Mouse (Mus musculus) embryo, embryonic 10.5 days (tissue): Measurements from ENCODE around the gene Zdhhc21.

Experiments
- DNase-seq: peaks from one replicate; pipeline ENCODE4 v3.0.0-alpha.2; 2015; ENCODE audit warnings: low spot score

The Zdhhc21 gene

DNA sequence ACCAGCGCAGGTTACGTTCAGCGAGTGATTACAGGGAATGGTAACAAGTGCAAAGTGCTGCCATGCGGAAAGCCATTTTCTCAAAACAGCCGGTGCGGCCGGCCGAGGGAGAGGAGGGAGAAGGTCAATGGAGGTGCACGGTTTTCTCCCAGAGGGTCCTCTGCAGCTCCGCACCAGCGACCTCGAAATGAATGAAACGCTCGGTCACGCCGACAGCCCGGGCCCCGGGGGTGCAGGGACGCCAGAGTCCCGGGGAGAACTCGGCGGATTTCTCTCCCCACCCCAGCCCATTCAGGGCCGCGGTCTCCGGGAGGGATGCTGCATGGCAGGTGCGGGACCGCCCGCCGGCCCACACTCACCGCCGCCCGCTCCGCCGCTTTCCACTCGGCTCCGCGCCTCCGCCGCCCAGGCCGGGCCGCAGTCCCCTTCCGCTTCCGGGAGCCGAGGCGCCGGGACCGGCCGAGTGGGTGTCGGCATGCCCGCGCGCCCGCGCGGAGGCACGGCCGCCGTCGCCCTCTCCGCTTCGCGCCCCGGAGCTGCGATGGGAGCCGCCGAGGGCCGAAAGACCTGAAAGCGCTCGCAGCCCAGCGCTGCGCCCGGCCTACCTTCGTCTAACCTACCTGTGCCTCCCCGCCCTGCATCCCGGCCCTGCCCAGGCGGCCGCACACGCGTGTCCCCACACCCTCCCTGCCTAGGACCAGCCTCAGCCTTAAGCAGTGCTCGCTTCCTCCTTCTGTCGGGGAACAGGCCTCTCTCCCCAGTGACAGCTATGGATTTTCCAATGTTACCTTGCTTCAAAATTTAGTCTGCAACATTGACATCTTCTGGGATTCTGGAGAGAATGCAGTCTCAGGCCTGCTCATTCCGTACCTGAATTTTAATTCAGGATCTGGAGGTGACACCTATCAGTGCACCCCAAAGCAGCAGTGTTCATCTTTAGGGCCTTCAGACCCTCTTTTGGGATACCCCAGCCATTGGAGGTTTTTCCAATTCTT is at the start of gene Zdhhc21:
Gene Zdhhc21 (minus strand): TSS at position 828 of the 995 bp plus-strand sequence.
- DNase-seq: peak; percentile 72

DNA sequence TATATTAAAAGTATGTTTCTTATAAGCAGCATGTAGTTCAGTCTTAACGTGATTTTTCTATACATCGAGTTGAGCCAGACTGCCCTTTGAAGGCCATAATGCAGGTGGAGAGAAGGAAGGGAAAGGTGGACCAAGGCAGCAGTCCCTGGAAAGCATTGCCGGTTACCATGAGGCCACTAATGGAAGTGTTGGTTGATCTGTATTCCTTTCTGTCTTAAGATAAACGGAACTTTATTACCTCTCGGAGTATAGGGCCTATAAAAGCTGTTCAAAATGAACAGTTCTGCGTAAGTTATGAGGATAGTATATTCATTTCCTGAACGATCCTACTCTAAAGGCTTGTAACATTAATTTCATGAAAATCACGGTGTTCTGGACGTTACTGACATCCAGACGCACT is 35.5 kb upstream of the Zdhhc21 start:
- no peak for DNase-seq

DNA sequence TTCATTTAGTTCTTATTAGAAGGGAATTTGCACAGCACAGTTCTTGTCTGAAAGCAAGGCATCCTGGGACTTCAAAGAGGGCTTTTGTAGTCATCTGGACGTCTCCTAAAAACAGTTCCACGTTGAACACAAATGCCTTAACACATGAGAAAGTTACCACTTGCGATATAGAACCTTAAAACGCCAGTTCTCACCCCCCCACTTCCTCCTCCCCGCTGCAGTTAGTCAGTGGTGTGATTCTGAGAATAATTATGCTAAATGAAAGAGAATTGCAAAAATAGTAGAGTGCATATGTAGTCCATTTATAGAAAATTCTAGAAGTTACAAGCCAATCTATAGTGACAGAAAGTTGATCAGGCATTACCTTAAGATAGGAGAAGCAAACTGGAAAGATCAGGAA is 32.5 kb upstream of the Zdhhc21 start:
- no peak for DNase-seq

DNA sequence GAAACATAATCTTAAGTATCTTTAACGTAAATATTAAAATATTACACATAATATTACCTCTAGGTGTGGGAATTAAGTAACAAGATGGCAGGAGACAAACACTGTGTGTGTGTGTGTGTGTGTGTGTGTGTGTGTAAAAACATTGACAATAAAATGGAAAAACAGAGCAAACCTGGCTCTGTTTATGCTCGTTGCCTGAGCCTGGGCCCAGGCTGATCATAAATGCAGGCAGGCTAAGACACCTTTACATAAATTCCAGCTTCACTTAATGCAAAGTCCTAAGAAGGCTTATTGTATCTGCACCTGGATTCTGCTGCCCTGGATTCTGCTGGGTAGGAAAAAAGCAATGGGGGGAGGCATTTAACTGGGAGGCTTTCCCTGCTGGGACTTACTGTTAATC is 31.8 kb upstream of the Zdhhc21 start:
- DNase-seq: no peak

DNA sequence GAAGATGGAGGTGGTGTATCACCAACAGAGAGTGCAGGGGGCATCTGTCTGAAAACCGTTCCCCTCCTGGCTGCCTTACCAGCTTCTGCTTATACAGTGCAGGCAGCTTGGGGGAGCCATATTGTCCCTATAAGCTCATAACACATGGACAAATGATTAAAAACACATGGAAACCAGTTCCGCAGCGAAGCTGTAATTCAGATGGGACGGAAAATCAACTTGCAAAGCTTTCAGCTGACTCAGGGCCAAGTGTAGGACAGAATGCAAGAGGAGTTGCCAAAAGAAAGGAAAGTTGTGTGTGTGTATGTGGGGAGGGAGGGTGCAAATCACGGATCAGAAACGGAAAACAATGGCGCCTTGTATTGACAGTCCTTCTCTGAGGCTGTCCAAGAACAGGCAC is 31.3 kb upstream of the Zdhhc21 start:
- peak; percentile 59 for DNase-seq

DNA sequence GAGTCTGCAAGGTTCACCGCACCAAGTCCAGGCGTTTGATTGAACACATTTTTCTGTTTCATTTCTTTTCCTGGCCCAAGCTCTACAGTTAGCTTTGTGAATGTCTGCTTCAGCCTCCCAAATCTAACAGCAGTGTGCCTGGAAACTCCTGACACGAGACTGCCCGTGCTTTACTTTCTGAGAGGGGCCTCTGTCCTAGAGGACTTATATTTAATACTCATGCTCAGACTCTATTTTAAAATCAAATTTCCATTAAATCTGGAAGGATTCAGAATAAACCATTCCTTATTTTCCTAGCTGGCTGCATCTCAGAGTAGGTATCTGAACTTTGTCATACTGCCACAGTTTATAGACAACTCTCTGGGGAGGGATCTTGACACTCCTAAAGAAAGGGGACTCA is 30.8 kb upstream of the Zdhhc21 start:
- no peak for DNase-seq

DNA sequence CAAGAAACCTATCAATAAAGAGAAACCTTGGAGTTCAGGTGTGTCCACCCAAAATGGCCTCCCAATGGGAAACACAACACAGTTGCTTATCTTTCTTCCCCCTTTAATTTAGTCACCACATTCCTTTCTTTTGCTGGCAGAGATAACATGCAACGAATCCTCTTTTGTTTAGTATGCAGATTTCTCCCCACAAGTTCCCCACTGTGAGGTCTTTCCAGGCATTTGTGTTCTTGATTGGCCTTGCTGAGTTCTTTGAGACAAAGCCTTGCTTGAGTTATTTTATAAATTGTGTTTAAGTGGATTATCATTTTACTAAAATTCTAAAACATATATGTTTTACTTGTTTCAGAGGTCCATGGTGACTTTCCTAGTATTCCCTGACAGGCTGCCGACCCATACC is 26.4 kb upstream of the Zdhhc21 start:
- no peak for DNase-seq

DNA sequence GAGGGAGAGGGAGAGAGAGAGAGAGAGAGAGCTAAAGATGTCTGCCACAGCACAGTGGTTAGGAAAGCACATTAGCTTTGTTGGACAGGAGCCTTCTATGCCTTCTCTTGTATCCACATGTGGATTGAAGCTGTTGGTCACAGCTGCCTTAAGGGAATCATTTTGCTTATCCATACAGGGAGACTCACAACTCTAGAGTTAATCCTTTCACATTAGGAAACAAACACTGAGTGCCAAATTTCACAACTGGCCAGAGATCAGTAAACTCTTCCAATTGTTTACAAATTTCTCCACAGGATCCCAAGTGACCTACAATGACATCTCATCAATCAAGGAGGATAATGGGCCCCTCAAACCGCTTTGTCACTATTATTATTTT is 25.8 kb upstream of the Zdhhc21 start:
- DNase-seq: no peak

DNA sequence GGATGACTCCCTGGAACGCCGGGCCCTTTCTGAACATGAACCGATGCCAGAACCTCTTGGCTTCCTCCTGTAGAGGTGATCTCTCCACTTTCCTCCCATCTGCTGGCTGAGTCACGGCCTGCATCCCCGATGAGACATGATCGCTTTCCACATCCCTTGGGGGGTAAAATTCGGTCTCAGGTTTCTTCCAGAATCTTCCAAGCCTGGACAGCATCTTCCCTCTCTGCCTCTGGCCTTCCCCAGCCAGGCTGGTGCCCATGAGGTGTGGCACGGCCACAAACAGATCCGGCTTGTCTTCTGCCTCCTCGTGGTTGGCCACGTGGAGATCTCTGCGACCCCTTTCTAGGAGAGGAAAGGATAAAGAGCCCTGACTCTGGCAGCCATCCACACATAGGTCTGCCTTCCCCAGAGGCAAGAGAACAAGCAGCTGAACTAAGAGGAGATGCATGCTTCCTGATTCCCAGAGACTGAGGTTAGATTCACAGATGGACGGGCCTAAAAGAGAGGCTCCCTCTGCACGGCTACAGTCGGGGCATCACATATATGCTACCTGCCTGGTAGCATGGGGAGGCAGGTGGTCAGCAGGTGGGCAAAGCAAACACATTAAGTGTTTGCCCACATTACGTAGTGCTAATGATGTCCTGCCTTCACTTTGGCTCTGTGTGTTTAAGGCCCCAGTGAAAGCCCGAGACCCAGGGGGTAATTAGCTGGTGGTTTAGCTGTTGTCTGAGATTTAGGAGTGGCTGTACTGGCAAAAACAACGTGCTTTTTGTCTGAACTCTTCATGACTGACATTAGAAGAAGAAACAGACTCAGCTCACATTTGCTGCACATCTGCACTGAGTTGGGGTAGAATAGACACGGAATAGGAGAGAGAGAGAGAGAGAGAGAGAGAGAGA is 25.1 kb upstream of the Zdhhc21 start, which contains the start of gene Cer1:
Gene Cer1 (minus strand): TSS at position 513 of the 899 bp plus-strand sequence.
- DNase-seq: no peak

DNA sequence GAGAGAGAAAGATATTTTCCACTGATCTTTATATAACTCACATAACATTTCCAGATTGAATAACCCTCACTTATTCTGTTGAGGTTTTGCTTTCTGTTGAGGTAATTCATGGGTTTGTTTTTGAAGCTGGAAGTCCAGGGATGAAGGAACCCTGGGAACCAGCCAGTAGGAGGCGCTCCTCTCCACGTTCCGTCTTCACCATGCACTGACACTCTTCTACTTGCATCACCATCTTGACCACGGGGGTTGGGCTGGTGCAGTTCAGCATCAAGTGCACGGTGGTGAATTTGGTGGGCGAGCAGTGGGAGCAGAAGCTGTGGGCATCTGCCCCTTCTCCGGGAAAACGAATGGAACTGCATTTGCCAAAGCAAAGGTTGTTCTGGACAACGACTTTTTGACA is 22.7 kb upstream of the Zdhhc21 start:
- no peak for DNase-seq

DNA sequence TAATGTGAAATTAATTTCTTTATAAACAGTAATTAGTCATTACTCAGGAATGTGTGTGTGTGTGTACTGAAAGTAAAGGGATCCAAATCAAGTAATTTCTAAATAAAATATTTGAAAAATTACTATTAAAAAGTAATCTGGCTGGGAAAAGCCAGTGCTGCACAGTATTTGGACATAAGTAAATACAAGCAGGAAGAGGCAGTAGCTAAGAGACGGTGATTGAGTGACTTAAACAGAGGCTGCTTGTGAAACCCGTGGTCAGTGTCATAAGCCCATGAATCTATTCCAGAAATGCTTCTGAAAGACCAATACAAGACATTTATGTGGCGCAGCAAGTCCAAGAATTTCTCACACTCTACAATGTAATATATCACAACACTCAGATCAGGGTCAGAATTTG is 21.6 kb upstream of the Zdhhc21 start:
- DNase-seq: no peak

DNA sequence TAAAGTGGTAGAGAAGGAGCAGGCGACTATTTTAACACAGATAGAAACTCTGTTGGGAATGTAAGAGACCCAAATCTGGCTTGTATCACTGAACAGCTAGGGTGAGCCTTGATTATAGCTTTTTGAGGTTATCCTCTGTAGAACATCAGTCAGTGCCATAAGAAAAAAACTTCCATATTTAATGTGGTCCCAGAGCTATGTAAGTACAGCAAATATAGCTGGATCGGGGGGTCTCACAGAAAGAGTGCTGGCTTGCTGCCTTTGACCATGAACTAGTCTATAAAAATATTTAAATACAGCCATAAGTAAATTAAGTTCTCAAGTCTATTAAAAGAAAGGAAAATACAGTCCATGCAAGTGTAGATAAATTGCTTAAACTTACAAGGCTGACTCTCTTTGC is 20.5 kb upstream of the Zdhhc21 start:
- no peak for DNase-seq

DNA sequence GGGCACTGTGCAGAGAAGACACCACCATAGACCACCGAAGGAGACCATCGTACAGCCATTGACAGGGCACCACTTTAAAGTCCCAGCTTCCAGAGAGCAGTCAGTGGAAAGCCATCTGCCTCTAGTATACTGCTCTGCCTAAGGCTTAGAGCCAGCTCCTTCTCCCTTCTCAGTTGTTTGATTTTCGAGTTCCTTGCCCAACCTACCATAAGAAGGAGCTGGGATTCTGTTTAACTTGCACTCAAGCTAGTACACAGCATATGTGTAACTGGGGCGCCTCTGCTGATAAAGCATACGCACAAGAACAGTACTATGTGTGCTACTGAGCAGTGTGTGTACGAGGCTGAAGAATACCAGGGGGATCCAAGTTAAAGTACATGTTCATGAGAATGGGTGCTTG is 19.4 kb upstream of the Zdhhc21 start:
- DNase-seq: no peak

DNA sequence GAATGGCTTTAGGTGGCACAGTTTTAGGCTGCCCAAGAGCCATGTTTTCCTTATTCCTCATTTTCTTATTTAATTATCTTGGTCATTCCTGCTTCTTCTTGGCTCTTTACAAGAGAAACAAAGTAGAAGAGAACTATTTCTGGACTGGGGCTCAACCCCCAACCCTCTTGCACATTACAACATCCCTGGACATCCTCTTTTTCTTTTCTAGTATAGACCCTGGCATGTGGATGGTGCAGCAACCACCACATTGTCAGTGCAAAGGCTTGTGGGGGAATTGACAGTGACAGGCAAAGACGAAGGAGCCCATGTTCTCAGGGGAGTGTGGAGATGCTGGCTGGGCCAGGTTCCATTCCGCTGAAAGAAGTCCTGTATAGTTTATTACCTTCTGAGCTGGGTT is 16.9 kb upstream of the Zdhhc21 start:
- no peak for DNase-seq

DNA sequence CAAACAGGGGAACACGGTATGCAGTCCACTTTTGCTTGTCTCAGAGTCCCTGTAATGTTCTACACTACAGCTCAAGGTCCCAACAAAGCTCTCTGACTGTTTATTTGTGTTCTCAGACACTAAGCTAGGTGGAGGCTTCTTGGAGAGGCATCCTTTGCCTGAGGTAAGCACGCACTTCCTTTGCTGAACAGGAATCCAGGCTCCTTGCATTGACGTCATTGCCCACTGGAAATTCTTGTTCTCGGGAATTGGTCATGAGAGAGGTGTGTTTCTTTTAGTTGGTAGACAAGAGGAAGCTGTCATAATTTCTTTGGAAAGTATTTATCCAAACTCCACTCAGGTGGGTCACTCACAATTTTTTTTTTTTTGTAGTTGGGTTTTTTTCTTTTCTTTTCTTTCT is 15.8 kb upstream of the Zdhhc21 start:
- DNase-seq: no peak

DNA sequence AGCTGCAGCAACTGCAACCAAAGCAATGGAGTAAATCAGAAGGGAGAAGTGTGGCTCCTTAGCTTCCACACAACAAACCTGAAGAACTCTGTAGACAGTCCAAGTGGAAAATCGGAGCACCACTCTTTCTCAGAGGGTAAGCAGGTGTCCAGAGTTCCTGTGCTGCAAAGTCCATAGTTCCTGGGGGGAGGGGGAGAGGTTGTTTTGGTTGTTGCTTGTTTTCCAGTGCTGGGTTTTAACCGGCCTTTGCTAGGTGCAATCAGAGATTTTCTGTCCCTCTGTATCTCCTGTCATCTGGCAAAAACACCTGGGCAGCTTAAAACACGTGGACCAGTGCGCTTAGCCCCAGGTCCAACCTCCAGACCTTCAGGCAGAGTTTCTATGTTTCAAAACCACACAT is 15.0 kb upstream of the Zdhhc21 start:
- DNase-seq: no peak

DNA sequence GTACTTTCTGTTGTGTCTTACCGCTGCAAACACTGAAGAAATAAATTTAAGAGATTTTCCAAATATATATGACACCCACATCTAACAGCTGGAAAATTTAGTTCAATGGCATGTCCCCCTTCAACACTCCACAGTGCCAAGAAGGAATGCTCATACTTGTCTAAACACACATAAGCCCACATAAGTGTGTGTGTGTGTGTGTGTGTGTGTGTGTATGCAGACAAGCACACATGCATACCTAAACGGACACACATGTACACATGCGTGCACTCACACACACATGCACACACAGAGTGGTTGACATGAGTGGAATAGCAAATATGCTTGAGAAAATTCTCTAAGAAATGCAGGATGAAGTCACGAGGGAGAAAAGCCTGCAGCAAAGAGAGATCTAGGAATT is 12.8 kb upstream of the Zdhhc21 start:
- no peak for DNase-seq

DNA sequence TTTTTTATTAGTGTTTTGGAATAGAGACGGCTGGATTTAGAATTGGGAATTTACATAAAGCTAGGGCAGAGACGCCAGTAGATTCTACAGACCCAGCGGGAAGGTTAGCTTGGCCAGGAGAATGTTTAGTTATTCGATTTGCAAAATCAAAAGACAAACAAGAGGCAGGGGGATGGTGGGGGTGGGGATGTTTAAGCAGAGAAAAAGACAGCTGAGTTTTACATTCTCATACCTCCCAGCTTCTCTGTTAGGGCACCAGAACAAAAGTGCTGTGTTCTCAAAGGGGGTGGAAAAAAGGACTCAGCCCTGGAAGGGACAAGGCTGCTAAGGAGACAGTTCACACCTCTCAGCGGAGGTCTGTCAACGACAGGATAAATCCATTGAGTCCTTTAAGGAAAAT is 12.4 kb upstream of the Zdhhc21 start:
- DNase-seq: no peak

DNA sequence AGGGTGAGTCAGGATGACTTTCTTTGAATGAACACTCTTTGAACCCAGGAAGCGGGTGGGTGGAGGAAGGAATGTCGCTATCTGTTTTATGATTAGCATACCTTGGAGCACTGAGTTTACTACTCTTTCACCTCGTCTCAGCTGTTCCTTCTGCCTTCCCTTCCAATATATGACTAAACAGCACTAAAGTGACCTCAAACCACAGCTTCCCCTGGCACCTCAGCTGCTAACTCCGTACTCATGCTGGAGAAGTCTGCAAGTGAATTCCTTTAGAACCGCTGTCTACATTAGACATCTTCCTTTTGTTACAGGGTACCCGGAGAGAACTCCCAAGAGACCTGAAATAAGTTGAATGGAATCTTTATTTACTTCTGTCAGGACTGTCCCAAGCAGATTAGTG is 11.2 kb upstream of the Zdhhc21 start:
- DNase-seq: no peak

DNA sequence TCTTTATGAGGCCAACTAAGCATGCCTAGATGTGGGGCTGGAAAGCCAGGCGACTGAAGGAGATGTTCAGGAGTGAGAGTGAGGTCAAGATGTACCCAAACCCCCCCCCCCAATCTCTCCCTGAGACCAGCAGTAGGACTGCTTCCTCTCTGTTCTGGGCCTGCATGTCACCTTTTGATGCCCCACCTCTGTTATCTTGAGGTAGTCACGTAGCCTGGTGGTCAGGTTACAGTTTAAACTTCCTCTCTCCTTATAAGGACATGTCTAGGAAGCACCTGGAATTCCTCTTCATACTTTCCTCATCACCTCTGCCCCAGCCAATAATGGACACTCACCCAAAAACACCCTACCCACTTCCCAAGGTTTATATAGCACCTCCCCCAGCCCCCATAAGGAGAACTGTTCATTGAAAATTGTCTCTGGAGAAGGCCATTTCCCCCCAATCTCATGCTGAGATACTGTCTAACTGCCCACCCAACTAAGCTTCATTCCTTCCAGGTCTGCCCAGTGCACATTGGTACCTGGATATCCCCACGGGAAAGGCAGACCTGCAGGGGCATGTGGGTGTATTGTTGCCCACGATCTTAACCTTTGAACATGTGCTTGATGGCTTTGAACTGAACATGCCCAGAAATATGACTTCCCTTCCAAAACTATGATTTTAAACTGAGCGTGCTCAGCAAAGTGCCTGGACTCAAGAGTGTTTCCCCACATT is 8.1 kb upstream of the Zdhhc21 start:
- DNase-seq: no peak

DNA sequence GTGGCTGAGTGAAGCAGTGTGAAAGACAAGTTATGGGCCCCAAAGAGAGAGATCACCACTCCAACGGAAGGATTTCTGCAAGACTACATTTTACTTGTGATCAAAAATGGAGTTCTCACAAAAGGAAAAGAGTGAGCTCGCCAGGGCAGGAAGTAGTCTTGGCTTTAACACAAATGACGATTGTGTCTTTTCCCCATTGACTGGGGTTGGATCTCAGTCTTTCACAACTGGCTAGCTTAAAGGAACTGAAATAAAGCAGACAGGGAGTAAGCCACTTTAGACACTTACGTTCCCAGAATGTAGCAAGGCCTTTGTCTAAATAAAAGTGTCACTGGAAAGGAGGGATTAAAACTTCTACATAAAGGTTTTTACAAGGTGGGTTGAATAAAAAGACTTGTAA is 7.4 kb upstream of the Zdhhc21 start:
- no peak for DNase-seq

DNA sequence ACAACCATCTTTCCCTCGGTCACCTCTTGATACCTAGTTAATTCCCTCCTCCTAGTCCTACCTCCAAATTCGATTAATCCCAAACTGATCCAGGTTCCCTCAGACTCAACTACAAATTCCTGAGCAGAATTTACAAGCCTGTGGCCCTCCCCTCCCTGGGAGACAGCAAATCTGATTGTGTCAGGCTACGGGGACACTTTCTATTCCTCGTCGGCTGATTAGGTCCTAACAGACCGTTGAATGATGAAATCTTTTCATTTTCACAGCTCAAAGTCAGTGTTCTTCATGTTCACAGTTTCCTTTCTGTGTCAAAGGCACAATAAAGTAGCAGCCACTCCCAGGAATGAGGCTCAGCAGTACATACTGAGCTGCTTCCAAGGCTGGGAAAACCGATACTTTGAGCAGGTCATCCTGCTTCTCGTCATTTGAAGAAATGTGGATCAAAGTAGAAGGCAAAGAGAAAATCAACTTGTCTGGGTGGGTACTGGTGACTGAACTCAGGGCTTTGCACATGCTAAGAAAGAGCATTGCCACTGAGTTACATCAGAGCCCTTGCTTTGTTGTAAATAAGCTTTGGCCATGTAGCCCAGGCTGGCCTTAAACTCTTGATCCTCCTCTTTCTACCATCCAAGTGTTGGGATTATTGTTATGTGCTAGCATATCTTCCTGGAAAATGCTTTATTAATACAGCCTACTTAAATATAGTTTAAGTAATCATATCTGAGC is 5.4 kb upstream of the Zdhhc21 start:
- no peak for DNase-seq
